Mouse (Mus musculus) CD4-positive helper T cell, adult 2 months (primary cell): Measurements from ENCODE around the gene Tsacc.
"Not testable (repeated sequence)": the region's sequence is repeated elsewhere in the genome, so short reads cannot be mapped to it uniquely, and the experiment has no call there.

Experiments
- DNase-seq: peaks from one replicate; pipeline ENCODE4 v3.0.0-alpha.2; 2012; ENCODE audit warnings: low read depth, missing footprints, low spot score

Gene Tsacc

GRCm38 (mm10) chr3:88296561-88297318 is at the start of gene Tsacc, which contains the start of gene Cct3:
TSS of gene Tsacc (minus strand) at chr3:88296999.
TSS of gene Cct3 (plus strand) at chr3:88297116.
- DNase-seq = peak; percentile 100

GRCm38 (mm10) chr3:88339006-88339405 is 42.2 kb upstream of the Tsacc start:
- no peak for DNase-seq

- DNase-seq = no peak
These were observed 41.5 kb upstream of the Tsacc start for GRCm38 (mm10) chr3:88338316-88338715.

- DNase-seq = peak; percentile 75
These were observed 40.7 kb upstream of the Tsacc start for GRCm38 (mm10) chr3:88337367-88338020.

- peak; percentile 98 for DNase-seq
These were observed 39.5 kb upstream of the Tsacc start, which contains the start of the genes Tmem79 and Smg5 for GRCm38 (mm10) chr3:88336058-88337013. TSS of gene Tmem79 (minus strand) at chr3:88336148. TSS of gene Smg5 (plus strand) at chr3:88336260.

GRCm38 (mm10) chr3:88335436-88336053 is 38.7 kb upstream of the Tsacc start:
- DNase-seq = no peak

- DNase-seq = no peak
These were observed 38.2 kb upstream of the Tsacc start for GRCm38 (mm10) chr3:88334902-88335435.

GRCm38 (mm10) chr3:88334029-88334658 is 37.3 kb upstream of the Tsacc start:
- no peak for DNase-seq

- peak; percentile 62 for DNase-seq
These were observed 34.5 kb upstream of the Tsacc start for GRCm38 (mm10) chr3:88331282-88331681.

- DNase-seq = no peak
These were observed 32.2 kb upstream of the Tsacc start for GRCm38 (mm10) chr3:88328956-88329355.

- DNase-seq = peak; percentile 74
These were observed 28.2 kb upstream of the Tsacc start, which contains the start of gene Glmp for GRCm38 (mm10) chr3:88324951-88325405. TSS of gene Glmp (plus strand) at chr3:88325023.

- no peak for DNase-seq
These were observed 2.4 kb upstream of the Tsacc start for GRCm38 (mm10) chr3:88299172-88299571.

- peak; percentile 83 for DNase-seq
These were observed 587 bp upstream of the Tsacc start for GRCm38 (mm10) chr3:88297321-88297851.

- DNase-seq = no peak
These were observed 664 bp downstream of the Tsacc start for GRCm38 (mm10) chr3:88296110-88296560.

- not testable (repeated sequence) for DNase-seq
These were observed 1.5 kb downstream of the Tsacc start for GRCm38 (mm10) chr3:88295272-88295671.

- DNase-seq = peak; percentile 48
These were observed 4.8 kb downstream of the Tsacc start for GRCm38 (mm10) chr3:88291970-88292369.

GRCm38 (mm10) chr3:88288133-88288713 is 8.6 kb downstream of the Tsacc start:
- not testable (repeated sequence) for DNase-seq

GRCm38 (mm10) chr3:88287110-88287509 is 9.7 kb downstream of the Tsacc start, which contains the start of gene Gm38392:
TSS of gene Gm38392 (minus strand) at chr3:88287210.
- no peak for DNase-seq

GRCm38 (mm10) chr3:88285565-88285895 is 11.3 kb downstream of the Tsacc start:
- DNase-seq = not testable (repeated sequence)
